Mouse (Mus musculus): ENCODE results near the gene Gm4737.
"Not testable (repeated sequence)": the region's sequence is repeated elsewhere in the genome, so short reads cannot be mapped to it uniquely, and the experiment has no call there.

Gene Gm4737

DNA sequence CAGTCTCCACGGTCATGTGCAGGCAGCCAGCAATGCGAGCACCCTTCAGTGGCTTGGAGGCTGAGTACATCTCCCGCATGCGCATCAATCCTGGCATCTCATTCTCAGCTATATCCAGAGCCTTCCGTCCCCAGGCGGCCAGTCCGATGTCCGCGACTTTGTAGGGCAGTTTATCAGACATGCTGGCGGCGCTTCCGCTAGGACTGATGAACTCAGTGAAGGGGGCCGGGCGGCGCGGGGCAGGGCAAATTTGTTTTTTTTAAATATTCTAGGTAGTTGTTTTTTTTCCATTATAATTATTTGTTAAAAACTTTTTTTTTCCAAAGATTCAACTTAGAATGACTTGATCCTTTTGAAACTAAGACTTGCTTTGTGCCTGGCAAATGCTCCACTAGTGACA lies at the start of gene Gm4737:
Gene Gm4737 (minus strand): TSS at position 246 of the 400 bp plus-strand sequence.
- not testable (repeated sequence) for DNase-seq (ENCODE audit: low spot score)

DNA sequence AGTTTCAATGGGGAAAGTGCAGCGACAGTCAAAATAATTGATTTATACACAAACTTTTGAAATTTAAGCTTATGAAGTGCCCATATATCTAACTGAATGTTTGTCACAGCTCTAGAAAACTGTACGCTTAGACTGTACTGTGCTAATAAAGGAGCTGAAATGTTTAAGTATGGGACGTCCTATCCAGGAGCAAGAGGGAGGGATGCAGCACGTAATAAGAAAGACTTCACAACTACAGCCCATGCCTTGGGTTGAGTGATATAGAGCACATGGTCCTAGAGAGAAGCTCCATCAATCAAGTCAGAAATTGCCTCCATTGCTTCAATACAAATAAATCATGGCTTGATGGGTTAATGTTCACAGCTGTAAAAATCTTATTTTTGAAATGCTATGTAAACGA lies 40.9 kb upstream of the Gm4737 start:
- DNase-seq (ENCODE audit: low spot score) = no peak

DNA sequence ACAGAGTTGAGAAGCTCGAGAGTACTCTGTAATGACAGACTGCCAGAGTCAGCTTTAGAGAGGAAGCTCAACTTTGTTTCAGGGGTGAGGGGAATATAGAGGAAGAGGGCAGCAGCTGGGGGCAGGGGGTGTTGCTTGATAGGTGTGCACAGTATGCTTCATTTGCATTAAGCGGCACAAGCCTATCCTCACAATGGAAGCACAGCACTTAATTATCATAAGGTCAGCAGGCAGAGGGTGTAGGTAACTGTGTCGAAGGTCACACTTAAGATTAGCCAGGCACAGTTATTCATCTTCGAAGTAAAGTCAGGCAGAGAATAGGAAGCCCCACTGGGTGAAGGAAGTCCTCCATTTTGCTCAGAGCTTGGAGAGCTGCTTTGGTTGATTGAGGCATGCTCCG lies 28.2 kb upstream of the Gm4737 start:
- no peak for DNase-seq (ENCODE audit: low spot score)

DNA sequence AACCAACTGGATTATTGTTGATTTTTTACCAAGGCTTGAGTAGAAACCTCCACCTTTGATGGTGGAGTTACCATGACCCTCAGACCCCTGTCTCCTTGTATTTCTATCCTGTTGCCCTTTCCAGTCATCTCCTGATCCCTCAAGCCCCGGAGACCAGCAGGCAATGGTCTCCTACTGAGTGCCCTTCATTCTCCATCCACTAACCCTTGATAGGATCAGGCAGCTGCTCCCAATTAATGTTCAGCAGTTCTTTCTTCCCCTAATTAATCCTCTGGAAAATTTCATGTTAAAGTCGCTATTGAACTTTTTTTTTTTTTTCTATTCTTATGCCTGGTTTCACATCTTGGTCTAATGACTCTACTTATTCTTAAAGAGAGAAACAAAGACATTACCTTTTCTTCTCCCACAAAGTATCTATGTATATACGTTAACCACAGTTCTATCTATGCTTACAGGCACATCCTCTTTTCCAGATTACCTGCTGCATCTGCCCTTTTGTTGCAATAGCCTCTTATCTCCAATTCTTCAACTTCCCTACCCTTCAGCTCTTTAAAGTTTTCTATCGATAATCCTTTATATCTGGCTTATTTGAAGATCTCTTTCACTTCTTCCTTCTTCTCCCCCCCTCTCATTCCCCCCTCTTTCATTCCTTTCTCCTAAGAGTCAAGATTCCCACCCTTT lies 23.4 kb upstream of the Gm4737 start:
- DNase-seq (ENCODE audit: low spot score) = no peak

DNA sequence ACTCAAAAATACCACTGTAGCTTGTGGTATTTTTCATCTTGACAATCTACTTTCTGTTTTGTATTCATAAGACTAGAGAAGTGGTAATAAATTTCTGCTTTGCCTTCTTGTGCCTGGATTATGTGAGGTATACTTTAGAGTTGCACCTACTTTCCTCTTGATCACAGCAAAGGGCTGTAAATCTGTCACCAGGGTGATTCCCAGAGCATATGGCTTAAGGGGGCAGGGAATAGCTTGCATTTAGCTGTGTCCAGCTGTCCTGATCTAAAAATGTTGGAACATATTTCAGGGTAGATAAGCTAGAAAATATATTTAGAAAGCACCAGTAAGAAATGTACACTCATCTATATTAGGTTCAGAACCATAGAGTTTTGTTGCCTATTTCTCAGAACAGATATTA lies 18.2 kb upstream of the Gm4737 start:
- DNase-seq (ENCODE audit: low spot score) = no peak

- no peak for DNase-seq (ENCODE audit: low spot score)
These were observed 12.1 kb upstream of the Gm4737 start for GRCm38 (mm10) chr16:46166971-46167370.

- no peak for DNase-seq (ENCODE audit: low spot score)
These were observed 10.4 kb upstream of the Gm4737 start for GRCm38 (mm10) chr16:46165305-46165704.

- DNase-seq (ENCODE audit: low spot score) = peak; percentile 8
These were observed 3.7 kb downstream of the Gm4737 start for GRCm38 (mm10) chr16:46151141-46151540.

GRCm38 (mm10) chr16:46148661-46149341 lies 6.1 kb downstream of the Gm4737 start:
- DNase-seq (ENCODE audit: low spot score) = no peak

GRCm38 (mm10) chr16:46146962-46147361 lies 7.9 kb downstream of the Gm4737 start:
- no peak for DNase-seq (ENCODE audit: low spot score)

GRCm38 (mm10) chr16:46122238-46122637 lies 32.6 kb downstream of the Gm4737 start:
- DNase-seq (ENCODE audit: low spot score) = peak; percentile 7

GRCm38 (mm10) chr16:46121420-46121819 lies 33.5 kb downstream of the Gm4737 start:
- peak; percentile 58 for DNase-seq (ENCODE audit: low spot score)

GRCm38 (mm10) chr16:46120607-46121006 lies 34.3 kb downstream of the Gm4737 start:
- peak; percentile 25 for DNase-seq (ENCODE audit: low spot score)

DNA sequence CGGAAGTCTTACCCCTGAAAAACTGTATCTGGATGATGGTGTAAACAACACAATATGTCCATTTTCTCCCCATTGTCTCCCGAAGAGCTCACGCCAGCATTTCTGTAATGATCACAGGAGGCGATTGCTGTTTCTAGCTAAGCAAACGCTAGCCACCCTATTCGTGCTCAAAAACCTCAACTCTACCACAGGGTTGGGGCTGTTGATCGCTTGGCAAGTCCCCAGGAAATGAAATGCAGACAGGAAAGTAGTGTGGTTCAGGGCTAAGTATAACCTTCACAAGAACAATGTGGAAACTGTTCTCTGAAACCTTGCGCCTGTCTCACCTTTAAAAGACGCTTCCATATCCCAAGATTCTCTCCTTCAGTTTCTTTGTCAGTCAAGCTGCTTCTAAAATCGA lies 34.9 kb downstream of the Gm4737 start, which contains the start of gene Cd96:
Gene Cd96 (minus strand): TSS at position 232 of the 400 bp plus-strand sequence.
- DNase-seq (ENCODE audit: low spot score) = no peak

DNA sequence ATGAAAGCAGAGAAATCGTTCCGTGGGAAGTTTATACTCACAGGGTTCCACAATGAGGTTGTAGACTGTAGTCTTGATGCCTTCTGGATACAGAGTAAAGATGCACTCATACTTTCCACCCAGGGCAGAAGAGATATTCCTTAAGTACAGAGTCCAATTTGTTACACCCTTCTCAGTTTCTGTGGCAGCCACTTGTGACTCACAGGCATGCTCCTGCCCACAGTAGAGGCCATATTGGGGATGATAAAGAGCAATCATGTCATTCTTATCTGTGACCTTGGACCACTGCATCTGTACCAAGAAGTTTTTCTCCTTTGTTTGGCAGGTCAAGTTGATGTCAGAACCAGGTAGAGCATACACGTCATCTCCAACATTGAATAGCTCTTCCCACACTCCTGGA lies 37.2 kb downstream of the Gm4737 start:
- no peak for DNase-seq (ENCODE audit: low spot score)

DNA sequence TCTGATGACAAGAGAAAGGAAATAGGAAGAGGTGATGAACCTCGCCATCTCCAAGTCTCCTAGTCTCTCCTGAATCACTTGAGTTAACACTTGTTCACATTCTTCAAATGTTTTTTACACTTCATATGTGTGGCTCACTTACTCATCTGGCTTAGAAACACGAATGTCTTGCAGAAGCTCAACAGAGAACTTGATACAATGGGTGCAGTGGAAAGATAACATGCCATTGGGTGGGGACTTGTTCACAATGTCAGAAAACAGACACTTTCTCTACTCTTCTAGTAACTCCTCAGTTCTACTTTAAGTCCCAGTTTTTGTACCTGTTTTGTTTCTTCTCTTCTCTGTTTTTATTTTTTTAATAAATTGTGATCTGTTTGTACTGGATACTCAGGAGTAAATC lies 40.1 kb downstream of the Gm4737 start:
- DNase-seq (ENCODE audit: low spot score) = no peak

DNA sequence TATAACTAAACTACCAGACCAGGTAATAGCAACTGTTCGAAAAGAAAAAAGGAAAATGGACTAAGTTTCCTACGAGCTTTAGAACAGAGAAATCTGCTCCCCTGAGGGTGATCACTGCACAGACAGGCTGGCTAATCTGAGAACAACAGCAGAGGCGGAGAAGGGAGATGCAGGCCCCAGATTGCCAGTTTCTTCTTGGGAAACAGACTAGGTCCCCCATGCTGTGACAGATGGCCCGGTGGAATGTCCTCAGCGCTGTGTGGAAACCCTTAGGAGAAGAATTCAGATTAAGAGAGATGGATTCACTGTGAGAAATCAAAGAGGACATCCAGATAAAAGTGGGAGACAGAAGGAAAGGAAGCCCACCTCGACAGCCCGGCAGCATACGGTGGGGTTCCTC lies 45.3 kb downstream of the Gm4737 start:
- no peak for DNase-seq (ENCODE audit: low spot score)

DNA sequence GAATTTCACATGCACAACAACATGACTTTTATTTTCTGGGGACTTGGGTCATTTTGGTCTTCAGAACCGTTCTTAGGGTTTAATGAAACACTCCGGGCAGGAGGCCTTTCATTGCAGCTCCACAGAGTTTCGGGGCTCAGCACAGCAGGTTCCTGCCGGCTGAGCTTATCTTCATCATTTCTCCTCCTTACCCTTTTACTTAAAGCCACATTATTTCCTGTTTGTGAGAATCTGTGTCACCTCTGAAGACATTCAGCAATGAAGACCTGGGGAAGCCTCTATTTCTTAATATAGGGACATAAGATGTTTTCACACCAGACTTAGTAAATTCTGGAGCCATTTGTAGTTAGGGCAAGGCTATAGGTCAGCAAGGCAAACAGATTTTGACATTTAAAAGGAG lies 47.4 kb downstream of the Gm4737 start:
- DNase-seq (ENCODE audit: low spot score) = no peak

DNA sequence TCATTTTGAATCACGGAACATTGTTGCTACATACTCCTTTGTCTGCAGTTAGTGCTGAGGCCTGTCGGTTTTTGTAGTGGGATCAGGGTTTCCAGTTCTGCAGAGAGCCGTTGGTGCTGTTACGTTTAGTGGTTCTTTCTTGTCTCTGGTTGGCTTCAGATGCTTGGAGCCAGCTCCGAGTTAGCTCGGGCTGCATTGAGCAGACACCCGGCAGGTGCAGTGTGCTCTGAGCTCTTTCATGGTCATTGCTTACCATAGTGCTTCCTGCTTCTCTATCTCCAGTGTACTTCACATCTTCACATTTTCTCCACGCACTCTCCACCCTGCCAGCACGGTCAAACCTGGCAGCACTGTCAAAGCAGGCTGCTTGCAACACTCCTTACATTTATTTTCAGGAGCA lies 50.4 kb downstream of the Gm4737 start:
- DNase-seq (ENCODE audit: low spot score) = no peak
